Mouse (Mus musculus) left cerebral cortex, adult 11 months (tissue): ENCODE measurements at regions not wholly inside any gene's neighbourhood (a gene's known extent, or its start where the extent isn't known, plus 50 kb on each side); places are given as distances from the start of the nearest gene placed in this dataset.

ENCODE experiments used
- DNase-seq: peaks from one replicate; pipeline ENCODE4 v3.0.0; 2022; ENCODE audit warnings: low spot score

DNA sequence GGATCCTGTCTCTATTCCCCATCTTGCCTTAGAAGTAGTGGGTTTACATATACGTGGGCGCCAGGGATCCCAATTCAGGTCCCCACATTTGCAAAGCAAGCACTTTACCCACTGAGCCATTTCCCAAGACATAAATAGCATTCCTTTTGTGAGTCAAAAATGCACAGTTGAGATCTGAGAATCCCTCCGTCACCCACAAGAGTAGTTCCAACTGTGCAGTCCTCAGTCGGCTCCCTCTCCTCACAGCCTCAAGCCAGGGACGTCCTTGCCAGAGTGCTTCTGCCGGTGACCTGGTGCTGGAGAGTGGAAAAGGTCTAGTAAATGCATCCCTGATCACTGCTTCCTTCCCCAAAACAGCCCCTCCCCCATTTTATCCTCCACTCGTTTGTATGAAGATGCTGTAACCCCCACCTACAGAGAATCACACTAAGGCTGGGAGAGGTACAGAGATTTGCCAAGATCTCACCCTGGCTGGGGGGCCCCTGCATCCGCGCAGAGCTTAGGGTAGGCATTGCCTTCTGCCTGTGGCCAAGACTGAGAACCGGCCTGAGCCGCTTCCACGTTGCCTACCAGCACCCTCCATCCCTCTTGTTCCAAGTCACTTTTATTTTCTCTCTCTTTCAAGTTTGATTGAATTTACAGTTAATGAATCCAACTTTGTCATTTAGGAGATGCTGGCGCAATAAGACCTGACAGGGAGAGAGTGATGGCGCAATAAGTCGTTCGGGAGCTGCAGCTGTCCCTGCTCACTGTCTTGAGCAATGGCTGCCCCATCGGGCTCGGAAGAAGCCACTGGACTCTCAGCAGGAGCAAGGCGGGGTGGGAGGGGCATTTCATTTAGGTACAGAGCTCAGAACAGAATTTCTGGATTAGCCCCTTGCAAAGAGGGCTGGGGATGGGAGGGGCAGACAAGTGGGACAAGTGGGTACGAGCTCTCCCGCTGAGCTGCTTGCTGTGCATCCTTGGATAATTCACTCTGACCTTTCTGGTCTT, 74.5 kb upstream of the Zfp618 start:
- DNase-seq = no peak

GRCm38 (mm10) chr4:62912891-62913290, 52.5 kb upstream of the Zfp618 start:
- DNase-seq = no peak
